Mouse (Mus musculus) G1E (cell line): ENCODE data around the gene Adprm.

Source experiments
- CTCF ChIP-seq: IDR thresholded peaks from 2 replicates; pipeline ENCODE4 v1.5.1; 2012; ENCODE audit warnings: low read depth, low read length, inconsistent platforms, mixed read lengths
- GATA1 ChIP-seq: IDR thresholded peaks from 2 replicates; pipeline ENCODE4 v1.6.1; 2012; ENCODE audit warnings: borderline replicate concordance, low read length, inconsistent platforms, mixed read lengths

DNA sequence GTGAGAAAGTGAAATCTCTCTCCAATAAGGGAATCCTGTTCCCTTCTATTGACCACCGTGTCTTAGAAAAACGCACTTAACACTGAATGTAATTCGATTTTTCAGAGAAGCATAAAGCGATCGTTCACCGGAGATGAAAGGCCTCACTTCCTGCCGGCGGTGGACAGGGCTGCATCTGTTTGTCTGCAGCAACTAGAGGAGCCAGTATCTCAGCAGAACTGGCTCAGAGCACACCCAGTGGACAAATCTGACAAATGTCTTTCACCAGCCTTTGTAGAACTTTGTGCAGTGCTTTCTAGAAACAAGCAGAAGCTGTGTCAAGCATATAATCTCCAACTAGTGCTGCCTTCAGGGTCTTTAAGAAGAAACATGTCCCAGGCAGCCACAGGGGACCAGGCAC lies 42.0 kb downstream of the Adprm start:
- TF ChIP-seq GATA1 (no peak), CTCF (no peak)
